Mouse (Mus musculus) T-helper 17 cell (primary cell): ENCODE results near the gene Gm21964.

ENCODE experiments used
- in situ Hi-C, 2 experiments: fragments of 300-600 bp; cut with MboI, MseI; formaldehyde crosslinking; loops; 1 replicate in 1 of 2; 2 replicates in 1 of 2; pipeline ENCODE4 v1.15.1; 2025; ENCODE audit warnings: high pct_unique_total_duplicates in 2 of 2

Gm21964 gene

GRCm38 (mm10) chr8:110100907-110101306 is at the start of gene Gm21964:
TSS of gene Gm21964 (plus strand) at chr8:110101207.
- in situ Hi-C loops, result no loop called here

- in situ Hi-C loops, result loop anchor here in 1 of 2 experiments (25.0 kb wide), 1 partner anchor 1386 kb away; no protein-coding TSS in a partner anchor
These were observed 49.8 kb upstream of the Gm21964 start for GRCm38 (mm10) chr8:110051208-110051607.

- in situ Hi-C loops, result loop anchor here in 1 of 2 experiments (25.0 kb wide), 1 partner anchor 1379 kb away; no protein-coding TSS in a partner anchor
These were observed 42.8 kb upstream of the Gm21964 start for GRCm38 (mm10) chr8:110058207-110058606.

- in situ Hi-C loops, result loop anchor here in 1 of 2 experiments (25.0 kb wide), 1 partner anchor 1373 kb away; no protein-coding TSS in a partner anchor
These were observed 36.8 kb upstream of the Gm21964 start for GRCm38 (mm10) chr8:110064161-110064560.

GRCm38 (mm10) chr8:110064606-110065365 is 36.2 kb upstream of the Gm21964 start:
- in situ Hi-C loops, result loop anchor here (5.0 to 25.0 kb wide), 3 partner anchors 52 to 1373 kb away; no protein-coding TSS in a partner anchor

- in situ Hi-C loops, result loop anchor here (5.0 to 25.0 kb wide), 3 partner anchors 53 to 1372 kb away; no protein-coding TSS in a partner anchor
These were observed 35.3 kb upstream of the Gm21964 start for GRCm38 (mm10) chr8:110065676-110066075.

- in situ Hi-C loops, result loop anchor here (5.0 to 25.0 kb wide), 3 partner anchors 57 to 1368 kb away; no protein-coding TSS in a partner anchor
These were observed 31.3 kb upstream of the Gm21964 start for GRCm38 (mm10) chr8:110069706-110070105.

GRCm38 (mm10) chr8:110071600-110071999 is 29.4 kb upstream of the Gm21964 start:
- in situ Hi-C loops, result loop anchor here in 1 of 2 experiments (25.0 kb wide), 1 partner anchor 1366 kb away; no protein-coding TSS in a partner anchor

GRCm38 (mm10) chr8:110074496-110074895 is 26.5 kb upstream of the Gm21964 start:
- in situ Hi-C loops, result loop anchor here in 1 of 2 experiments (25.0 kb wide), 1 partner anchor 1363 kb away; no protein-coding TSS in a partner anchor

- in situ Hi-C loops, result no loop called here
These were observed 21.5 kb upstream of the Gm21964 start, which contains the start of gene Zfp612 for GRCm38 (mm10) chr8:110079282-110080221. TSS of gene Zfp612 (plus strand) at chr8:110079746.

GRCm38 (mm10) chr8:110082416-110083105 is 18.4 kb upstream of the Gm21964 start:
- in situ Hi-C loops, result no loop called here

- in situ Hi-C loops, result no loop called here
These were observed 9.1 kb upstream of the Gm21964 start for GRCm38 (mm10) chr8:110091869-110092268.

GRCm38 (mm10) chr8:110101676-110102075 is 669 bp downstream of the Gm21964 start:
- in situ Hi-C loops, result no loop called here

- in situ Hi-C loops, result no loop called here
These were observed 1.6 kb downstream of the Gm21964 start, which contains the start of gene Gm17720 for GRCm38 (mm10) chr8:110102653-110103052. TSS of gene Gm17720 (minus strand) at chr8:110102753.

GRCm38 (mm10) chr8:110119715-110120114 is 18.7 kb downstream of the Gm21964 start:
- in situ Hi-C loops, result no loop called here

GRCm38 (mm10) chr8:110130537-110130936 is 29.5 kb downstream of the Gm21964 start:
- in situ Hi-C loops, result no loop called here

- in situ Hi-C loops, result no loop called here
These were observed 33.2 kb downstream of the Gm21964 start for GRCm38 (mm10) chr8:110134236-110134635.

- in situ Hi-C loops, result no loop called here
These were observed 34.5 kb downstream of the Gm21964 start for GRCm38 (mm10) chr8:110135515-110135914.

GRCm38 (mm10) chr8:110140156-110140555 is 39.1 kb downstream of the Gm21964 start:
- in situ Hi-C loops, result no loop called here

GRCm38 (mm10) chr8:110140770-110141169 is 39.8 kb downstream of the Gm21964 start:
- in situ Hi-C loops, result no loop called here

GRCm38 (mm10) chr8:110145538-110145937 is 44.5 kb downstream of the Gm21964 start:
- in situ Hi-C loops, result no loop called here
